Mouse (Mus musculus) neural tube, embryonic 14.5 days (tissue): Measurements from ENCODE around the gene Cnnm2. TPM values are rescaled to one million over a fixed set of nuclear protein-coding genes. Genes with fewer than 3 reads are reported as not detected.

Experiments used
- ATAC-seq: fragments of 200-750 bp; cut with Nextera tagmentation; 2 replicates; pipeline ENCODE4 v1.8.0; 2017; ENCODE audit warnings: low read depth, mild to moderate bottlenecking, moderate TSS enrichment, moderate library complexity
- H3K27ac ChIP-seq: fragments of 300-500 bp; sonication (generic); 2 replicates; pipeline ENCODE4 v1.5.1; 2014; ENCODE audit warnings: low read depth, mild to moderate bottlenecking, control low read depth, low read length, moderate library complexity, mixed read lengths
- H3K27me3 ChIP-seq: fragments of 300-500 bp; sonication (generic); 2 replicates; pipeline ENCODE4 v1.6.1; 2014; ENCODE audit warnings: low read length; ENCODE audit not compliant: control insufficient read depth, insufficient read depth
- H3K36me3 ChIP-seq: fragments of 300-500 bp; sonication (generic); 2 replicates; pipeline ENCODE4 v1.6.1; 2014; ENCODE audit warnings: low read length, mixed read lengths; ENCODE audit not compliant: control insufficient read depth, insufficient read depth
- H3K4me1 ChIP-seq: fragments of 300-500 bp; sonication (generic); 2 replicates; pipeline ENCODE4 v1.6.1; 2014; ENCODE audit warnings: low read length; ENCODE audit not compliant: control insufficient read depth, insufficient read depth
- H3K4me2 ChIP-seq: fragments of 300-500 bp; sonication (generic); 2 replicates; pipeline ENCODE4 v1.6.1; 2014; ENCODE audit warnings: mild to moderate bottlenecking, low read depth, low read length, control low read depth
- H3K4me3 ChIP-seq: fragments of 300-500 bp; sonication (generic); 2 replicates; pipeline ENCODE4 v1.5.1; 2014; ENCODE audit warnings: low read depth, low read length, control low read depth, mixed read lengths
- H3K9ac ChIP-seq: fragments of 300-500 bp; sonication (generic); replicated peaks from 2 replicates; pipeline ENCODE4 v1.6.1; 2014; ENCODE audit warnings: low read depth, mild to moderate bottlenecking, control low read depth, low read length, mixed read lengths
- H3K9me3 ChIP-seq: fragments of 300-500 bp; sonication (generic); 2 replicates; pipeline ENCODE4 v1.6.1; 2016; ENCODE audit warnings: low read length; ENCODE audit not compliant: control insufficient read depth
- WGBS: fragments of 180-500 bp; shearing (Covaris S2); extraction: QIAGEN DNeasy Blood & Tissue Kit; methylation state at CpG from one replicate; pipeline ENCODE4 v1.1.7; 2014; 5-methylcytosine and 5-hydroxymethylcytosine counted together
- polyA plus RNA-seq: library from polyadenylated mRNA; unstranded; fragments of >200 nt; fragmentation: Nextera tagmentation; extraction: Ambion mirVana; gene quantifications from 2 replicates; pipeline ENCODE4 v1.2.1, GENCODE M21; 2014

Gene Cnnm2
- polyA plus RNA-seq, 1 experiment from 2014 or later, result 11.7 TPM

DNA sequence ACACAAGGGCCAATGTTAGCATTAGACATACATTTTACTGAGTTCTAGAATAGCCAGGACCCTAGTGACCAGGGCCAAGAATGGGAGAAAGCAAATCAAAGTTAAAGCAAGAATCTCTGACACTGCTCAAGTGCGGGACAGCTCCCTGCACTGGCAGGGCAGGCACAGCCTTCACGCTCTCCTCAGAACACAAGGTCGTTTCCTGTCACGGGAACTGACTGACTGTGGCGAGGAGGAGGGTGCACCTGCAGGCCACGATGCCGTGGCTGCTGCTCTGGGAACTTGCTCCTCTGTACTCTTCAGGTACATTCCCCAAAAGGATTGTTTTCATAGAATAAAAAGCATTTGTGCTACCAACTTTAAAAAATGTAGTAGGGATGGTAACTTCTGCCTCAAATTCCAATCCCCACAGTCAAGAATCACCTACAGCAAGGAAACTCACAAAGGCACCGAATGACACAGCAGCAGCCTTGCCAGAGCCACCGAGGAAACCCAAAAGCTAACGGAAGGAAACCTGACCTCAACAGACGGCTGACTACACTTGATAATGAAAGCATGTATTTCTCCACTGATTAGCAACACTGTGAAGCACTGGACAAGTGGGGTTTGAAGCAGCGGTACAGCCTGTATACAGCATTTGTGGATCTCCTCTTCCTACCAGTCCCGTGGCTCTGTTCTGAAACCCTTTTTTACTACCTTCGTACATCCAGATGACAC is 126.6 kb downstream of the Cnnm2 start:
- Histone ChIP-seq H3K4me3 (no peak overlapping the region), H3K27me3 (no peaks in the 10 kb centered on the region), H3K9me3 (no peaks in the 10 kb centered on the region), H3K27ac (no peak overlapping the region), H3K4me2 (no peak overlapping the region), H3K36me3 (peaks cover 67% of the 10 kb centered on the region), H3K9ac (no peak overlapping the region), H3K4me1 (no peaks in the 10 kb centered on the region)
- 81% methylated on average over 14 of the region's 14 CpGs for WGBS
- no peak for ATAC-seq

DNA sequence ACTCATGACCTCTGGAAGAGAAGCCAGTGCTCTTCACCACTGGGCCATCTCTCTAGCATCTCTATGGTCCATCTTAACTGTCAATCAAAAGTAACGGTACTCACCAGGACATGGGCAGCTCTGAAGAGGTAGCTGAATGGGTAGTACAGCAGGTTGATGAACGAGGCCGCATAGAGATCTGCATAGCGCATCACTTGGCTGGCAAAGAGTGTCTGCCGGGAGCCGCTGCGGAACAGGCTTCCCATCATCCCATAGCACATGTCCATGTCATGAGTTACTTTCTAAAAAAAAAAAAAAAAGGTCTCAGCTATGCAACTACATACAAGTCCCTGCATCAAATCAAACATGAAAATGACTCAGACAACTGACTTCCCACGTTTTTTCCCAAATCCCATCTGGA is 128.3 kb downstream of the Cnnm2 start:
- Histone ChIP-seq H3K4me1 (no peaks in the 10 kb centered on the region), H3K9ac (no peak overlapping the region), H3K27ac (no peak overlapping the region), H3K4me2 (no peak overlapping the region), H3K36me3 (peaks cover 58% of the 10 kb centered on the region), H3K27me3 (no peaks in the 10 kb centered on the region), H3K9me3 (no peaks in the 10 kb centered on the region), H3K4me3 (no peak overlapping the region)
- ATAC-seq, result no peak
- 91% methylated on average over 8 of the region's 8 CpGs for WGBS

DNA sequence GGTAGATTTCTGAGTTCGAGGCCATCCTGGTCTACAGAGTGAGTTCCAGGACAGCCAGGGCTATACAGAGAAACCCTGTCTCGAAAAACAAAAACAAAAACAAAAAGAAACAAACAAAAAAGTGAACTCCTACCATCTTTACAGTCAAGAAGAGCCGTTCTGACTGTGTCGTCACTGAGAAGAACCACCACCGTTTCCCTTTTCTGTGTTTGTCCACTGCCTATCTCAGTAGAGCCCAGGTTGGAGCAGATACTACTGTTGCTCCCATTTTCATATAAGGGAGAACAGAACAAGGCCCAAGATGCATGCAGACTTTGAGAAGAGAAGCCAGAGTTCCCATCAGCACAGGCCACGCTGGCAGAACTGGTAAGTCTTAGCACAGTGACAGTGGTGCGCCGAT is 129.3 kb downstream of the Cnnm2 start:
- Histone ChIP-seq H3K9ac (no peak overlapping the region), H3K9me3 (no peaks in the 10 kb centered on the region), H3K27ac (no peak overlapping the region), H3K36me3 (peaks cover 52% of the 10 kb centered on the region), H3K4me3 (no peak overlapping the region), H3K27me3 (no peaks in the 10 kb centered on the region), H3K4me1 (no peaks in the 10 kb centered on the region), H3K4me2 (no peak overlapping the region)
- 94% methylated on average over 8 of the region's 8 CpGs for WGBS
- ATAC-seq, result no peak

DNA sequence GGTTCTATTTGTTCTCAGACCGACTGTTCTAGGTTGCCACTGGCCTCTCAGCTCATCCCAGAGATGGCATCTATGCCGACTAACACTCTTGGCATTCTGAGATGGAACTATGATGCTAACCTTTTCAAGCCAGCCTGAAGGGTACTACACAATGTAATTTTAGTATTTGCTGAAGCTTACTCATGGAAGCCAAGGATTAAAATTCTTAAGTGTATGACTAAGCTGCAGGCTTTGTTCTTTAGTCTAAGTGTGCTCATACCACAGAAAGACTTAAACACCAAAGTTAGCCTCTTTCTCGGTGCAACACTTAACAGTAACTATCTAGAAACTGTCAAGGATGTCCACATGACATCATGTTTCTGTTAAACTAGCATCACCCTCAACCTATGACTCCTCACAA is 131.5 kb downstream of the Cnnm2 start:
- H3K36me3 ChIP-seq, result peaks cover 56% of the 10 kb centered on the region
- H3K27me3 ChIP-seq, result no peaks in the 10 kb centered on the region
- 90% methylated on average over 3 of the region's 3 CpGs for WGBS
- no peak overlapping the region for H3K27ac ChIP-seq
- no peak for ATAC-seq
- no peak overlapping the region for H3K4me2 ChIP-seq
- H3K4me3 ChIP-seq, result no peak overlapping the region
- no peaks in the 10 kb centered on the region for H3K9me3 ChIP-seq
- no peak overlapping the region for H3K9ac ChIP-seq
- H3K4me1 ChIP-seq, result no peaks in the 10 kb centered on the region

DNA sequence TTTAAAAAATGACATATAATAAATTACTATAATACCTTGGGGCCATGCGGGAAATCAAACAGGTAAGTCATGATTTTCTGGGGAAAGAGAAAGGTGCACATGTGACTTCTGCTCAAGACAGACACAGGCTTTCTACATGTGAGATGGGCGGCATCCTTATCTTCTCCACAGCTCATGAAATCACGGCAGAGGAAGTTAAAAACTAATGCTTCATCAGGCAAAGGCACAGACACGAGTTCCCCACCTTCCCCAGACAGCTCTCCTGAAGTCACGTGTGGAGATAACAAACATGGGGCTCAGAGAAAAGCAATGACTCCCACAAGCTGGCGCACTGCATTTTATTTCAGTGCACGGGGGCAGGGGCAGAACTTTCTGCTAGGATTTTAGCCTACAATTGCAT is 132.1 kb downstream of the Cnnm2 start:
- Histone ChIP-seq H3K4me3 (no peak overlapping the region), H3K27ac (no peak overlapping the region), H3K36me3 (peaks cover 54% of the 10 kb centered on the region), H3K9ac (no peak overlapping the region), H3K27me3 (no peaks in the 10 kb centered on the region), H3K4me1 (no peaks in the 10 kb centered on the region), H3K9me3 (no peaks in the 10 kb centered on the region), H3K4me2 (no peak overlapping the region)
- no peak for ATAC-seq
- 93% methylated on average over 7 of the region's 7 CpGs for WGBS

DNA sequence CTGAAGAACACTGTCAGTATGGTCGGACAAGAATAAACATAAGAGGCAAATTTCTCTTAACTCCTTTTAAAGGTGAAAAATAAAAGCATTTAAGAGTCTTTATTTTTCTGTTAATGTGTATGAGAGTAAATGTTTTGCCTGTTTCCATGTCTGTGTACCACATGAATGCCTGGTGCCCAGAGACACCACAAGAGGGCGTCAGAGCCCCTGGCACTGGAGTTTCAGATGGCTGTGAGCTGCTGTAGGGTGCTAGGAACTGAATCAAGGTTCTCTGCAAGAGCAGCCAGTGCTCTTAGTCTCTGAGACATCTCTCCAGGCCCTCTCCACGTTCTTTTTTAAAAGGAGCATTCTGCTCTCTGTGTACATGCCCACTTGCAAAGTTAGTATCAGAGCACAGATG is 135.7 kb downstream of the Cnnm2 start:
- H3K36me3 ChIP-seq, result peaks cover 20% of the 10 kb centered on the region
- H3K4me3 ChIP-seq, result no peak overlapping the region
- no peaks in the 10 kb centered on the region for H3K27me3 ChIP-seq
- no peak overlapping the region for H3K27ac ChIP-seq
- H3K9me3 ChIP-seq, result no peaks in the 10 kb centered on the region
- 90% methylated on average over 3 of the region's 3 CpGs for WGBS
- no peaks in the 10 kb centered on the region for H3K4me1 ChIP-seq
- ATAC-seq, result no peak
- H3K9ac ChIP-seq, result no peak overlapping the region
- H3K4me2 ChIP-seq, result no peak overlapping the region

DNA sequence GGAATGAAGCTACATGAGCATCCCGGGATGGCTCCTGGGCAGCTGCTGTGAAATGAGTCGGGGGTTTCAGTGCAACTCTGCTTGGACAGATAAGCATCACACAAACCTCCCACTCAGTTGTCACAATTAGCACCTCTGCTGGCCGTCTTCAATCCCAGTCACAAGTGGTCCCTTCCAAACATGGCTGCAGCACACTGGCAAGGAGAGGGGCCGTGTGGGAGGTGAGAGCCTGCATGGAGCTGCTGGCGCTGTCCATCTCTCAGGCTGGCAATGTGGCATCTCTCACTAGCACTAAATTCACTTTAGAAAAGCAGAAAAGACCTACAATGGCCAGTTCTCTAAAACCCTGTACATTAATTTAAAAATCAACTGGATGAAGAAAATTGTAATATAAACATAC is 136.8 kb downstream of the Cnnm2 start:
- no peak for ATAC-seq
- Histone ChIP-seq H3K27me3 (no peaks in the 10 kb centered on the region), H3K36me3 (peaks cover 19% of the 10 kb centered on the region; the same call in 1 of the 2 replicates), H3K4me3 (no peak overlapping the region), H3K9ac (no peak overlapping the region), H3K4me2 (no peak overlapping the region), H3K27ac (no peak overlapping the region), H3K9me3 (no peaks in the 10 kb centered on the region), H3K4me1 (no peaks in the 10 kb centered on the region)
- 91% methylated on average over 5 of the region's 5 CpGs for WGBS

DNA sequence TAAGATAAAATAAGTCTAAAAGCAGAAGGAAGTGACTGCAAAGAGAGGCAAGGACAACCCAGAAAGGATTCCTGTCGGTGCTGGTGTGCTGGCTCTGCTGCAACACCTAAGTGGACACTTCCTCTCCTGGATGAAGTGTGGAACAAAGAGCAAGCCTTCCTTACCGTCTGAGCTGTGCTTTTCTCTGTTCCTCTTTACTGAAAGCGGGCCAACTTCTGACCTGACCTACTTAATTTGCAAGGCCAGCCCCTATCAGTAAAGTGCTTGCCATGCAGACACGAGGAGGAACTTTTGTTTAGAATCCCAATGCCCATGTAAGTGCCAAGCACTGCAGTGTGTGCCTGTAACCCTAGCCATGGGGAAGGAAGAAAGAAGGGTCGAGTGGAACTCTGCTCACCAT is 137.9 kb downstream of the Cnnm2 start:
- Histone ChIP-seq H3K9ac (no peak overlapping the region), H3K36me3 (peaks cover 15% of the 10 kb centered on the region; the same call in 1 of the 2 replicates), H3K4me2 (no peak overlapping the region), H3K27me3 (no peaks in the 10 kb centered on the region), H3K4me1 (no peaks in the 10 kb centered on the region), H3K4me3 (no peak overlapping the region), H3K9me3 (no peaks in the 10 kb centered on the region), H3K27ac (no peak overlapping the region)
- WGBS, result 56% methylated on average over 5 of the region's 5 CpGs
- ATAC-seq, result no peak

DNA sequence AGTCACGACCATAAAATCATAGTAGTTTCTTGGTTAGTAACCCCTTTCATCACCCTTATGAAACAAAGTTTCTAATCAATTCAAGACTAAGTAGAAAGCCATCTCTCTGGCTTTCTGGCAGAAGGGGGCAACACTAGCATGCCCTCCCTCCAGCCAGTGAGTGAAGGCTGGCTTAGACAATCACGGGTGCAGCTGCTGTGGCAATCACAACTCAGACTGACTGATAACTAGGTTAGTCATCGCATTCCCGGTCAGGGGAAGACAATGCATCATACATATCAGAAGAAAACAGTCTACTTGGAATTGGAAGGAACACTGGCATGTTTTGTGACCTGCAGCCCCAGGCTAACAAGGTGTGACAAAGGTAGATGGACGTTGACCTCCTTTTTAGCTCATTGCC is 138.5 kb downstream of the Cnnm2 start:
- ATAC-seq, result no peak
- Histone ChIP-seq H3K36me3 (peaks cover 15% of the 10 kb centered on the region; the same call in 1 of the 2 replicates), H3K27ac (no peak overlapping the region), H3K9me3 (no peaks in the 10 kb centered on the region), H3K4me3 (no peak overlapping the region), H3K27me3 (no peaks in the 10 kb centered on the region), H3K9ac (no peak overlapping the region), H3K4me2 (no peak overlapping the region), H3K4me1 (no peaks in the 10 kb centered on the region)
- 93% methylated on average over 5 of the region's 5 CpGs for WGBS
